Mouse (Mus musculus) left cerebral cortex, postnatal 25 days (tissue): ENCODE results near the gene Glis1. TPM values are rescaled to one million over a fixed set of nuclear protein-coding genes. Genes with fewer than 3 reads are reported as not detected.

Experiments
- DNase-seq, 2 experiments: peaks; one replicate each; pipeline ENCODE4 v3.0.0; 2022; ENCODE audit warnings: low spot score in 2 of 2, mixed read lengths in 1 of 2
- intact Hi-C: fragments of 180-260 bp; cut with DNase I; formaldehyde crosslinking; loops from one replicate; pipeline ENCODE4 v1.15.1; 2025
- total RNA-seq, 2 experiments: library from RNA; stranded (reverse); gene quantifications; 2 replicates each; pipeline ENCODE4 v1.2.3; 2021

The Glis1 gene
- total RNA-seq, result 1 to 10 TPM in 1 of 2 experiments, under 1 TPM in 1; 0.82 to 1.1 TPM

DNA sequence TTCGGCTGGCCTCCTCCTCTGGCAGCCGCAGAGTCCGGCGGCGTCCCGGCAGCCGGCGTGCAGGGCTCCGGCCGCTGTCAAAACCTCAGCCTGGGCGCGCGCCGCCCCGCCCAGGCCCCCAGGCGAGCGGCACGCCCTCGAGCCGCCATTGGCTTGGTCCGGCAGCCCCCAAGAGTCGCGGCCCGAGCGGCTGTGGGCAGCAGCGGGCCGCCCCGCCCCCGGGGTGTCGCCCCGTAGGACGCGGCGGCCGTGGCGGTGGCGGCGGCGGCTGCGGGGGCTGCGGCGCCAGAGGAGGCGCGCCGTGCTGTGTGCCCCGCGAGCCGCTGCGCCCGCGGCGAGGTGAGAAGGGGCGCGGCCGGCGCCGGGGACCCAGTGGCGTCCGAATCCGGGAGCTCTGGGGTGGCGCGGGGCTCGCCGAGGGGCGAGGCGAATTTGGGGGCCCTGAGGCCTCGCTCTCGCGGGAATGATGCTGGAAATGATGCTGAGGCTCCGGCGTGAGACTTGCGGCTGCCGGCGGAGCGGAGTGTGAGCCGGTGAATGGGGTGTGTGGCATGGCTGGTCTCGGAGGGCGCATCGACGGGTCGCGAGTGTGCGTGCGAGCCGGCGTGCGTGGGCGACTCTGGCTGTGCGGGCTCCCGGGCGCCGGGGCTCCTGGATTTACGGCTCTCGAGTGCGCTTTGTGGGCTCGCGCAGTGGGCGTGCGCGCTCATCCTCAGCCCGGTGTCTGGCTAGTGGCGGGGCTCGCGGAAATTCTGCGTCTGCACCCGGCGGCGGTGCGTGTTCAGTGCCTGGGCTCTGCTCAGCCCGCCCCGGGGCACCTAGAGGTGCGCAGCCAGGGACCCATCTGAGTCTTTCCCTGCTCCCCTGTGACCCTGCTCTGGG, at the start of gene Glis1:
Gene Glis1 (plus strand): TSS at position 236 of the 882 bp plus-strand sequence.
- intact Hi-C loops, result no loop called here
- peak; percentile 52 to 56 for DNase-seq

GRCm38 (mm10) chr4:107387038-107387437, 47.4 kb upstream of the Glis1 start:
- intact Hi-C loops, result no loop called here
- DNase-seq, result peak; percentile 14 to 23

GRCm38 (mm10) chr4:107387465-107387864, 46.9 kb upstream of the Glis1 start:
- intact Hi-C loops, result no loop called here
- no peak for DNase-seq

DNA sequence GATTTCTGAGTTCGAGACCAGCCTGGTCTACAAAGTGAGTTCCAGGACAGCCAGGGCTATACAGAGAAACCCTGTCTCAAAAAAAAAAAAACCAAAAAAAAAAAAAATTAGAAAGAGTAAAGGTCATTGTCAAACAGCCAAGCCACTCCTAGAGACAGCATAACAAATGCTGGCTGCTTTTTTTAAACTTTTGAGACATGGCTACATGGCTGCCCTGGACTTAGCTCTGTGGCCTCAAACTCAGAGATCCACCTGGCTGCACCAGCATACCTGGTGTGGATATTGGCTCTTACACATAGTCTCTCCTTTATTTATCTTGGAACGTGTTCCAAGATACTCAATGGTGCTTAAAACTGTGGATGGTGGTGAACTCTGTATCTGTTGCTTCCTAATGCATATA, 46.1 kb upstream of the Glis1 start:
- intact Hi-C loops, result no loop called here
- DNase-seq, result no peak

- DNase-seq, result peak in 1 of 2 experiments; percentile 60
- intact Hi-C loops, result no loop called here
Measured at GRCm38 (mm10) chr4:107389345-107389744, 45.0 kb upstream of the Glis1 start.

DNA sequence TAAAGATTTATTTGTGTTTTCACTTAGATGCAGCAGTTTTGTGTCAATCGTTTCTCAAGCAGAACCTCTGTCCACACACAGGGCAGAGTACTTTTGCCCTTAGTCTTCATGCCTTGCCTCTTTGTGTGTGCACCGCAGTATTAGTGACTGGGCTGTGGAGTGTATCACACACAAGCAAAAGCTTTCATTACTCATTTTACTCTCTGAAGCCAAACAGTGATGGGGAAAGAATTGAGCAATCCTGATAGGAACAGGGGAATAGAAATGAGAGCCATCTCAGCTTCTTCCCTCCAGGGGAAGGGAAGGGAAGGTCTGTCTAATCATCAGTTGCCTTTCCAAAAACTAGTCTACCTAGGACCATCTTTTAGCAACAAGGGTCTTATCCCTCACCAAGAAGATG, 40.6 kb upstream of the Glis1 start:
- intact Hi-C loops, result no loop called here

GRCm38 (mm10) chr4:107420202-107420601, 14.2 kb upstream of the Glis1 start:
- intact Hi-C loops, result loop anchor here (5.0 kb wide), 1 partner anchor 232 kb away; no protein-coding TSS in a partner anchor

More for the DNA sequence above, 40.6 kb upstream of the Glis1 start:
- no peak for DNase-seq

GRCm38 (mm10) chr4:107421711-107422110, 12.7 kb upstream of the Glis1 start:
- intact Hi-C loops, result loop anchor here (2.0 to 5.0 kb wide), 2 partner anchors 31 to 231 kb away; no protein-coding TSS in a partner anchor
- no peak for DNase-seq

More at GRCm38 (mm10) chr4:107420202-107420601, 14.2 kb upstream of the Glis1 start:
- DNase-seq, result no peak

DNA sequence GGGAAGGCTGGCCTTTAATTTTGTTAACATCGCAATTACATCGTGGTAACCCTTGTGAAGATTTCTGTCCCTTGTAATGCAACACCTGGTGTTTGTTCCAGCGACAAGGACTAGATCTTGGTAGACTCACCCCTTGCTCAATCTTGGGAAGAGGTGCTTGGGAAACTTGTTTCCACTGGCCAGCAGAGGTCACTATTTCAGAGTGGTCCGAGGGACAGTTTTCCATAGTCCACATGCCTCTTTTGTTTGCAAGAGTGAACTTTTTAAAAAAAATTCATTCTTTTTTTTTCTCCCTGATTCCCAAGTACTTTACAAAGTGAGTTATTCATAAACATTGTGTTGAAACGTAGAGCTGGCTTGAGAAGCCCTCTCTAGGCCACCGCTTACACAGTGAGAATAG, 12.2 kb upstream of the Glis1 start:
- DNase-seq, result peak in 1 of 2 experiments; percentile 33
- intact Hi-C loops, result loop anchor here (2.0 to 5.0 kb wide), 2 partner anchors 31 to 230 kb away; no protein-coding TSS in a partner anchor

- intact Hi-C loops, result no loop called here
Measured at GRCm38 (mm10) chr4:107425616-107426015, 8.8 kb upstream of the Glis1 start.

GRCm38 (mm10) chr4:107426631-107427030, 7.8 kb upstream of the Glis1 start:
- intact Hi-C loops, result no loop called here
- peak; percentile 15 to 75 for DNase-seq

More at GRCm38 (mm10) chr4:107425616-107426015, 8.8 kb upstream of the Glis1 start:
- DNase-seq, result no peak

DNA sequence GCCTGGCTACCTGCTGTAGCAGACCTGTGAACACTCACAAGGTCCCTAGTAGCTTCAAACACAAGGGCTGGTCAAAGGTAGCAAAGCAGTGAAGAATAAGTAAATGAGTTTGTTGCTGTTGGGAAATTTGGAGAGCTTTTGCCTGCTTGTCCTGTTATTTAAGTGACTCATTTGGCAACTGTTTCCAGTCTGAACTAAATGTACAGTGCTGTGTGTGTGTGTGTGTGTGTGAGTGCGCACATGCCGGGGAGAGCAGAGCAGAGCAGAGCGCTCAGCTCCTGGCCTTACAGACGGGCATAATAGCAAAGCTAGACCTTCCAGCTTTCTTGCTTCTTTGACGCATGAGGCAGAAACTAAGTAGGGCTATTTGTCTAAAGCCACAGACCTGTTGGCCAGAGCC, 1.7 kb upstream of the Glis1 start:
- intact Hi-C loops, result no loop called here
- peak; percentile 36 to 81 for DNase-seq

- DNase-seq, result no peak
- intact Hi-C loops, result no loop called here
Measured at GRCm38 (mm10) chr4:107433998-107434355, 414 bp upstream of the Glis1 start.

GRCm38 (mm10) chr4:107435238-107435946, 1.0 kb downstream of the Glis1 start:
- intact Hi-C loops, result no loop called here
- no peak for DNase-seq

DNA sequence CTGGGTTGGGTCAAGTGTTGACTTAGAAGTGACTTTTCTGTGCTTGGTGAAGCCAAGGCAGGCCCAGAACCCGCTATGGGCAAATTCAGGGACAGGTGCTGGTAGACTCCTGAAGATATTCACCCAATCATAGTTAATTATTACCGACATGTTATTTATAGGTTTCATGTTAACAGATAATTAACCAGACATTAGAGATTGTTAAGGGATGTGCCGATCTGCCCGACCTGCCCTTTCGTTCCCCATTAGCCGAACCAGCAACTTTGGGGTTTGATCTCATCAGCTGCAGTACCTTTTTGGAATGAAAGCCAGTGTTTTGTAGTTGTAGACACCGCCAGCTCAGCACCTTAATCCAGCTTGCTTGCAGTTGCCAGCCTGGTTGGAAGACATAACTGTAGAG, 2.1 kb downstream of the Glis1 start:
- DNase-seq, result no peak
- intact Hi-C loops, result no loop called here

DNA sequence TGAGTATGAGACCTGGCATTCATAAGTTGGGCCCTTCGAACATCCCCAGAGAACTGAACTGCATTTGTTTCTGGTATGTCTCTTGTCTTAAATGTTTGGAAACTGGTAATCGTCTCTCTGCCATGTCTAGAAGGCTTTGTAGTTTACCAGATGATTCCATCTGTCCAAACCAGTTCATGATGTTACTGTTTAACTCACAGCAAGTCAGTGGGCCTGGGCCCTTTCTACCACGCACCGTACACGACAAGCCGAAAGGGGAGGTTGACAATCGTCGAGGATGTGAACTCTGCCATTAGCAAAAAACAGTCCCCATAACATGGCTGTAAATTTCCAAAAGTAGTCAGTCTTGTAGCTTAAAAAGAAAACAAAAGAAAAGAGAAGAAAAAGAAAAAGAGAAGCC, 4.3 kb downstream of the Glis1 start:
- DNase-seq, result no peak
- intact Hi-C loops, result no loop called here

GRCm38 (mm10) chr4:107440306-107440705, 5.9 kb downstream of the Glis1 start:
- DNase-seq, result no peak

GRCm38 (mm10) chr4:107442288-107442687, 7.9 kb downstream of the Glis1 start:
- intact Hi-C loops, result no loop called here
- no peak for DNase-seq

More at GRCm38 (mm10) chr4:107440306-107440705, 5.9 kb downstream of the Glis1 start:
- intact Hi-C loops, result no loop called here

GRCm38 (mm10) chr4:107442891-107443483, 8.6 kb downstream of the Glis1 start:
- no peak for DNase-seq
- intact Hi-C loops, result no loop called here

DNA sequence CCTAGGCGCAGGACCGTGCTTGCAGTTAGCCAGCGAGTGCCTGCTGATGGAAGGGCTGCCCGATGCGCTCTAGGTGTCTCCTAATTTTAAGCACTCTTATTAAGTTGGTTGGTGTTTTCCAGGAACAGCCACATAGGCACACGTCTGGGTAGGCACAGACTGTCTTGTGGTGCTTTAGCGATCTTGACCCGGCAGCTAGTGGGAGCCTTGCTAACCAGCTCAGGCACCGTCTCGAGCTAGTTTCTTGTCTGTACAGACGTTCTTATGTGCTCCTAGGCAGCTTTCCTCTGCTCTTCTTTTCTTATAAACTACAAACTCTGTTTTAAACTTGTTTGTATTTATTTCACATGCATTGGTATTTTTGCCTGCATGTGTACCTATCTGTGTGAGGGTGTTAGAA, 9.2 kb downstream of the Glis1 start:
- intact Hi-C loops, result no loop called here
- DNase-seq, result no peak
